Mouse (Mus musculus): ENCODE data around the gene Abcb6. TPM values are rescaled to one million over a fixed set of nuclear protein-coding genes. Genes with fewer than 3 reads are reported as not detected.
A peak's percentile ranks its signal among the peaks of the same experiment; 100 is the strongest.

Gene Abcb6
- polyA plus RNA-seq, 1 experiment: 18.6 TPM

- no peak for TF ChIP-seq CTCF (IDR thresholded peaks at IDR 0.05; ENCODE audit: low read depth, low read length)
- no peak for TF ChIP-seq POLR2A (IDR thresholded peaks at IDR 0.05; ENCODE audit: borderline replicate concordance, low read depth, low read length)
- Histone ChIP-seq H3K27ac (ENCODE audit: insufficient read depth, low read depth, low read length) (peak overlapping the region; percentile 10), H3K4me1 (ENCODE audit: control insufficient read depth, insufficient read depth, low read length) (peaks cover 33% of the 10 kb centered on the region), H3K4me3 (ENCODE audit: insufficient read depth, low read length) (peak overlapping the region; percentile 95)
These were observed 38.2 kb upstream of the Abcb6 start for GRCm38 (mm10) chr1:75218227-75219001.

- no peak overlapping the region for H3K27ac ChIP-seq (ENCODE audit: insufficient read depth, low read depth, low read length)
- H3K4me1 ChIP-seq (ENCODE audit: control insufficient read depth, insufficient read depth, low read length): peaks cover 38% of the 10 kb centered on the region
- H3K4me3 ChIP-seq (ENCODE audit: insufficient read depth, low read length): peak overlapping the region; percentile 95
- TF ChIP-seq POLR2A (IDR thresholded peaks at IDR 0.05; ENCODE audit: borderline replicate concordance, low read depth, low read length): no peak
- no peak for TF ChIP-seq CTCF (IDR thresholded peaks at IDR 0.05; ENCODE audit: low read depth, low read length)
These were observed 37.7 kb upstream of the Abcb6 start for GRCm38 (mm10) chr1:75217893-75218226.

GRCm38 (mm10) chr1:75216797-75217585 is 36.8 kb upstream of the Abcb6 start:
- TF ChIP-seq POLR2A (IDR thresholded peaks at IDR 0.05; ENCODE audit: borderline replicate concordance, low read depth, low read length): no peak
- TF ChIP-seq CTCF (IDR thresholded peaks at IDR 0.05; ENCODE audit: low read depth, low read length): no peak
- Histone ChIP-seq H3K27ac (ENCODE audit: insufficient read depth, low read depth, low read length) (no peak overlapping the region), H3K4me3 (ENCODE audit: insufficient read depth, low read length) (no peak overlapping the region), H3K4me1 (ENCODE audit: control insufficient read depth, insufficient read depth, low read length) (peaks cover 43% of the 10 kb centered on the region)

GRCm38 (mm10) chr1:75215785-75216184 is 35.6 kb upstream of the Abcb6 start:
- peaks cover 43% of the 10 kb centered on the region for H3K4me1 ChIP-seq (ENCODE audit: control insufficient read depth, insufficient read depth, low read length)
- H3K4me3 ChIP-seq (ENCODE audit: insufficient read depth, low read length): no peak overlapping the region
- TF ChIP-seq POLR2A (IDR thresholded peaks at IDR 0.05; ENCODE audit: borderline replicate concordance, low read depth, low read length) (no peak), CTCF (IDR thresholded peaks at IDR 0.05; ENCODE audit: low read depth, low read length) (no peak)
- no peak overlapping the region for H3K27ac ChIP-seq (ENCODE audit: insufficient read depth, low read depth, low read length)

GRCm38 (mm10) chr1:75214886-75215285 is 34.7 kb upstream of the Abcb6 start:
- Histone ChIP-seq H3K4me1 (ENCODE audit: control insufficient read depth, insufficient read depth, low read length) (peaks cover 46% of the 10 kb centered on the region), H3K27ac (ENCODE audit: insufficient read depth, low read depth, low read length) (0 out of 2 replicates have a peak overlapping the region, but pooled peaks have one; percentile 3), H3K4me3 (ENCODE audit: insufficient read depth, low read length) (no peak overlapping the region)
- TF ChIP-seq CTCF (IDR thresholded peaks at IDR 0.05; ENCODE audit: low read depth, low read length): no peak
- no peak for TF ChIP-seq POLR2A (IDR thresholded peaks at IDR 0.05; ENCODE audit: borderline replicate concordance, low read depth, low read length)

- Histone ChIP-seq H3K27ac (ENCODE audit: insufficient read depth, low read depth, low read length) (no peak overlapping the region), H3K4me3 (ENCODE audit: insufficient read depth, low read length) (no peak overlapping the region), H3K4me1 (ENCODE audit: control insufficient read depth, insufficient read depth, low read length) (peaks cover 48% of the 10 kb centered on the region)
- TF ChIP-seq POLR2A (IDR thresholded peaks at IDR 0.05; ENCODE audit: borderline replicate concordance, low read depth, low read length): no peak
These were observed 34.2 kb upstream of the Abcb6 start for GRCm38 (mm10) chr1:75214442-75214841.

GRCm38 (mm10) chr1:75213096-75213495 is 32.9 kb upstream of the Abcb6 start:
- TF ChIP-seq CTCF (IDR thresholded peaks at IDR 0.05; ENCODE audit: low read depth, low read length) (no peak), POLR2A (IDR thresholded peaks at IDR 0.05; ENCODE audit: borderline replicate concordance, low read depth, low read length) (no peak)
- Histone ChIP-seq H3K4me1 (ENCODE audit: control insufficient read depth, insufficient read depth, low read length) (peaks cover 46% of the 10 kb centered on the region), H3K4me3 (ENCODE audit: insufficient read depth, low read length) (no peak overlapping the region), H3K27ac (ENCODE audit: insufficient read depth, low read depth, low read length) (no peak overlapping the region)

GRCm38 (mm10) chr1:75212542-75212941 is 32.4 kb upstream of the Abcb6 start:
- Histone ChIP-seq H3K4me3 (ENCODE audit: insufficient read depth, low read length) (no peak overlapping the region), H3K27ac (ENCODE audit: insufficient read depth, low read depth, low read length) (no peak overlapping the region), H3K4me1 (ENCODE audit: control insufficient read depth, insufficient read depth, low read length) (peaks cover 43% of the 10 kb centered on the region)
- TF ChIP-seq POLR2A (IDR thresholded peaks at IDR 0.05; ENCODE audit: borderline replicate concordance, low read depth, low read length) (no peak), CTCF (IDR thresholded peaks at IDR 0.05; ENCODE audit: low read depth, low read length) (no peak)

- H3K4me3 ChIP-seq (ENCODE audit: insufficient read depth, low read length): peak overlapping the region; percentile 96
- TF ChIP-seq CTCF (IDR thresholded peaks at IDR 0.05; ENCODE audit: low read depth, low read length) (no peak), POLR2A (IDR thresholded peaks at IDR 0.05; ENCODE audit: borderline replicate concordance, low read depth, low read length) (no peak)
- H3K27ac ChIP-seq (ENCODE audit: insufficient read depth, low read depth, low read length): no peak overlapping the region
- peaks cover 43% of the 10 kb centered on the region for H3K4me1 ChIP-seq (ENCODE audit: control insufficient read depth, insufficient read depth, low read length)
These were observed 31.0 kb upstream of the Abcb6 start for GRCm38 (mm10) chr1:75211141-75211708.

Data from bone marrow macrophage, adult 2 months (primary cell).